Mouse (Mus musculus) right cerebral cortex, postnatal 25 days (tissue): Measurements from ENCODE around the gene Cnot6.

ENCODE experiments used
- DNase-seq: peaks from one replicate; pipeline ENCODE4 v3.0.0; 2022

Cnot6 gene

GRCm38 (mm10) chr11:49713336-49714334, 1.1 kb upstream of the Cnot6 start:
- DNase-seq = no peak

DNA sequence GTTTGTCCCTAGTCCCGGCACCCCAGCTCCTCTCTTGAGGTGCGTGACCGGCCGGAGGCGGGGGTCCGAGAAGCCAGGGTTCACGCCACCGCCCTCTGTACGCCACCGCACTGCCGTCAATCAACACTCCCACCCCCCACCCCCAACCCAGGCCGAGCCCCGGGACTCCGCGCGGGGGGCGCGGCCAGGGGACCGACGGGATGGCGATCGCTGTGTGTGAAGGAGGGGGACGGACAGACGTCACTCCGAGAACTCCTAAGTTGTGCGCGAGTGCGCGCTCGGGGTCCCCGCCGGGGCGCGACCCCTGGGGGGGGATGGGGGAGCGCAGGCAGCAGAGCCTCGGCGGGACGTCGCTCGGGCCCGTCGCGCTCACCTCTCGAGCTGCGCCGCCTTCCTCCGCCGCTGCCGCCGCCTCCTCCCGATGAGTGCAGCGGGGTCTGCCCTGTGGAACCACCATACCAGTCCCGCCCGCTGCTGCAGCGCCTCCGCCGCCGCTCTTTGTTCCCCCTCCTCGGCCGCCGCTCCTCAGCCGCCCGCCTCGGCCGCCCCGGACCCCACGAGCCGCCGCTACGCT, 455 bp downstream of the Cnot6 start:
- DNase-seq = peak; percentile 17

DNA sequence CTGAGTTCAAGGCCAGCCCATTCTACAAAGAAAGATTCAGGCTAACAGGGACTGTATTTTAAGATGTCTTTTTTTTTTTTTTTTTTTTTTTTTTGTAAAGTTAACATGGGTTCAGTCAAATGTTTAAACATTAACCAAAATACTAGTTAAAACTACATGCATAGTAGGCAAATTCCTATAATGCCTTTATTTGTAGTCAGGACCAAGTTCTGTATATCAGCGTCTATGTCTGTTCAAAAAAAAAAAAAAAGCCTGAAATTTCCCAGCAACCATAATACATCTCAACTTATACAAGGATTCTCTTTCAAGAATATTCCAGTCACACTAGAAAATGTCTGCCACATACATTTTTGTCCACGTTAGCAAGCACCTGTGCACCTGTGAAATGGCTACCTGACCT, 1.9 kb downstream of the Cnot6 start:
- no peak for DNase-seq

GRCm38 (mm10) chr11:49707834-49708233, 4.7 kb downstream of the Cnot6 start:
- no peak for DNase-seq

DNA sequence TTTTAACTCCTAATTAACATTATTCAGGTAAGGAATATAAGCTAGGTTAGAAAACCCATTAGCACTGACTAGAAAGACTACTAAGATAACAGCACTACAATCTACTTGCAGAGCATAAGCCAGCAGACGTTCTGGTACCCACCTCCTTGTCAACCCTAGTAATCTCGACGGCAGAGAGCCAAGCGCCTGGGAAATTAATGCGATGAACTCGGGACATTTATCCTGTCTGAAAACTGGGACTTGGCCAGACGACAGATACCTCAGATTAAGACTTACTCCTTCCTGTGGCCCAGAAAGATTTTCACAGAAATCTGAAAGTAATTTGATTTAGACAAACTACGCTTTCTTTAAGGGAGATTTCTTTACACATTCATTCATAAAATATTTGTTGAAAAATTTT, 7.7 kb downstream of the Cnot6 start:
- no peak for DNase-seq

- DNase-seq = no peak
These were observed 10.5 kb downstream of the Cnot6 start for GRCm38 (mm10) chr11:49702014-49702413.

- no peak for DNase-seq
These were observed 13.4 kb downstream of the Cnot6 start for GRCm38 (mm10) chr11:49699079-49699478.

DNA sequence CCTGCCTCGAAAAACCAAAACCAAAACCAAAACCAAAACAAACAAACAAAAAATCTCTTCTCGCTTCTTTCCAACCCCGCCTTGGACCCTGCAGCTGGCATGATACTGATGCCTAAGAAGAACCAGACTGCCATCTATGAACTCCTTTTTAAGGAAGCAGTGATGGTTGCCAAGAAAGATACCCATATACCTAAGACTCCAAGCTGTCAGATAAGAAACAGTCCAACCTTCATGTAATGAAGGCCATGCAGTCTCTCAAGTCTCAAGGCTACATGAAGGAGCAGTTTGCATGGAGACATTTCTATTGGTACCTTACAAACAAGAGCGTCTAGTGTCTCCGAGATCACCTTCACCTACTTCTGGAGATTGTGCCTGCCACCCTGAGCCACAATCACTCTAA, 14.7 kb downstream of the Cnot6 start:
- DNase-seq = no peak

- no peak for DNase-seq
These were observed 16.1 kb downstream of the Cnot6 start for GRCm38 (mm10) chr11:49696472-49696871.

GRCm38 (mm10) chr11:49695695-49696094, 16.8 kb downstream of the Cnot6 start:
- no peak for DNase-seq

GRCm38 (mm10) chr11:49695013-49695412, 17.5 kb downstream of the Cnot6 start:
- no peak for DNase-seq

GRCm38 (mm10) chr11:49684237-49684973, 28.1 kb downstream of the Cnot6 start:
- no peak for DNase-seq

DNA sequence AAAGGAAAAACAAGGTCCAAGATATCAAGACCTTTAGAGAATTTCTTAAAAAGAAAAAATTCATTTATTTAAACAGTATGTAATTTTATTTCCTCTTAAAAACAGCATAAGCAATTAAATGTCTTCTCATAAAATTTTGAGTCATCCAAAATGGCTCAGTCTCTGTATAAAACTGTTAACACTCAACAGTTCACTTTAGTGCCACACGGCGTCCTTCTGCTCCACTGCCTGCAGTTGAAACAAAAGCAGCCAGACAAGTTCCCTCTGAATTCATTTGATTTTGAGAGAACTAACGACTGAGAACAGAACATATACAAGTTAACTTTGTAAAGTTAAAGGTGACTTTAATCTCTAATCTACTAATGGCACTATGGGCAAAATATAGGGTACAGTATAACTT, 39.1 kb downstream of the Cnot6 start:
- DNase-seq = no peak

DNA sequence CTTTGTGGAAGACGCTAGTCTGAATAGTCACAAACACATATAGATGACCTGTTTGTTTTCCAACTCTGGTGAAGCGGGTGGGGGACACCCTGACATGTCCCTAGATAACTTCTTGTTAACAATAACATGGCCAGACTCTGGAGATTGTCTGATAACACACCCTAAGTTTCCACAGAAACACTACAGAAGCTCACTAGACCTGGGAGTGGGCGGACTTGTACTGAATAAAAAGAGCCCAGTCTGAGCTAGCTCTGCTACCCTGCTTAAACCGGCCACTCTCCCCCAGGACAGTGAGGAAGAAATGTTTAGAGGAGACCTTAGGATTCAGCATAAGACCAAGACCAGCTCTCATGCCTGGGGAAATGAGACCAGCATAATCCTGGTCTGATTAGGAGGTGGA, 47.1 kb downstream of the Cnot6 start:
- no peak for DNase-seq

DNA sequence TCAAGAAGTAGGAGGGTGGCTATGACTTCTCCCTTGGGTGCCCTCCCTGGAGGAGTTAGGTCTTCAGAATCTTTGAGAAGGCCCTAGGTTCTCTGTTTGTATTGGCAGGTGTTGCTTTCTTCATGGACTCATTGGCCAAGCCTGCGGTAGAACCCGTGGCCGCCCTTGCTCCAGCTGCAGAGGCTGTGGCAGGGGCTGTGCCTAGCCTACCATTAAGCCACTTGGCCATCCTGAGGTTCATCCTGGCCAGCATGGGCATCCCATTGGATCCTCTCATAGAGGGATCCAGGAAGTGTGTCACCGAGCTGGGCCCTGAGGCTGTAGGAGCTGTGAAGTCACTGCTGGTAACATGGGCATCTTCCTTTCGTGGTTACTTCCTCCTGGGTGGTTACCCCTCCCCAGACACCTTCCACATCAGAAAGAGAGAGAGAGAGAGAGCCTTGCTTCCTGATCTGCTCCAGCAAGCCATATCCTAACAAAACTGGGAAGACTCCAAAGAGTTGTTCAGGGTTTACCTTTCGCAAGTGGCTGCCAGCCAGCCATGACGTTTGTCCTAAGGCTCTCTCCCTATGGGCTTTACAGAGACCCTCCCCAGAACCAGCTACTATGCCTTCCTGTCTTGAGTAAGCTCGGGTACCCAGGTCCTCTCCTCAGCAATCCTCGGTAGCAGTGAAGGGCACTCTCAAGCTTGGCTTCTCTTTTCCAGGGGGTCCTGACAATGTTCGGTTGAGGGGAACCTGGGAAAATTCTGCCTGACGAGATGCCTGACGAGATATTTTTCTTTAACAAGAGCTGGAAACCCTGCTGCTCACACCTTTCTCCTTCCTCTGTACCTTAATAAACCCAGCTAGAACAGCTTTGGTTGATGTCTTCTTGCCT, 48.0 kb downstream of the Cnot6 start:
- no peak for DNase-seq

GRCm38 (mm10) chr11:49663310-49663709, 49.2 kb downstream of the Cnot6 start, which contains the start of gene Scgb3a1:
Gene Scgb3a1, plus strand, starts transcription at chr11:49663610.
- DNase-seq = no peak

DNA sequence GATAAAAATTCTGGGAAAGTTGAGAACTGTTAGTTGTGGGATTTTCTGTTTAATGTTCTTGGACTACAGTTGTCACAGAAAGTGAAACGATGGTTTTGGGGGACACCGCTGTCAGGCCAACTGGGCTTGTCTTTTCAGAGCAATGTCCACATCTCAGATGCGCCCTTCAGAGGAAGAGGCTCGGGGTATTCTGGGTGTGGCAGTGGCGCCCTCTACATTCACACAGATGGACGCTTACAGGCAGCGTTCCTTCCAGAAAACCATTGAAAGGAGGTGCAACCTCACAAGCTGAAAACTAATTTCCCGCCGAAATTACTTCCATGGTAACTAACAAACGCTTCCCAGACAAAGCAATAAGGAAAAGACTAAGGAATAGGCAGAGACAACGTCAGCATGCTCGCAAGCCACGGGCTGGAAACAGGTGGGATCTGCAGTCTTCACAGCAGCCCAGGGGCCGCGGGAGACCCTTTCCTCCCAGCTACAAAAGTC, 50.2 kb downstream of the Cnot6 start:
- DNase-seq = no peak

- no peak for DNase-seq
These were observed 53.1 kb downstream of the Cnot6 start for GRCm38 (mm10) chr11:49659470-49659799.

- no peak for DNase-seq
These were observed 53.6 kb downstream of the Cnot6 start for GRCm38 (mm10) chr11:49658791-49659469.

- no peak for DNase-seq
These were observed 54.5 kb downstream of the Cnot6 start for GRCm38 (mm10) chr11:49658065-49658464.

- no peak for DNase-seq
These were observed 57.0 kb downstream of the Cnot6 start for GRCm38 (mm10) chr11:49655501-49655900.

DNA sequence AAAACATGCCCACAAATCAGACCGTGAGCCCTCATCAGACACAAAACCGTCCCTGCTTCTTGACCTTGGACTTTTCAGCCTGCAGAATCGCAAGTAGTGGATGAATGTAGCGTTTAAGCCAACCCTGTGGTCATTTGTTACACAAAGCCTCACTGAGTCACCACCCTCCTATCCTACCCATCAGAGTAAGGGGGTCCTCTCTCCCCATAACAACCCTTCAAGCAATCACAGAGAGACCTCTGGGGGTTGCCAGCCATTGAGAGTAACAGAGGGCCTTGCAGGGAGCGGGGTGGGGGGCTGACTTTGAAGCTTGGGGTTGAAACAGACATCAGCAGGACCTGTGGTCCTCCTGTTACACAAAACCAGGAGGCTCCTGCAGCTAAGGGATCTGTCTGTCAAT, 57.9 kb downstream of the Cnot6 start:
- no peak for DNase-seq
